Mouse (Mus musculus): ENCODE measurements around the gene Rab35. TPM values are rescaled to one million over a fixed set of nuclear protein-coding genes. Genes with fewer than 3 reads are reported as not detected.

Rab35 gene
- polyA plus RNA-seq, 1 experiment, result 71.0 TPM

GRCm38 (mm10) chr5:115658352-115658751 lies 26.6 kb downstream of the Rab35 start:
- Histone ChIP-seq H3K4me3 (ENCODE audit: insufficient read depth, low read length) (no peak overlapping the region), H3K4me1 (ENCODE audit: control insufficient read depth, insufficient read depth, low read length) (peaks cover 2% of the 10 kb centered on the region; the same call in 1 of the 2 replicates), H3K27ac (ENCODE audit: insufficient read depth, low read depth, low read length) (no peak overlapping the region)
- TF ChIP-seq CTCF (IDR thresholded peaks at IDR 0.05; ENCODE audit: low read depth, low read length) (no peak), POLR2A (IDR thresholded peaks at IDR 0.05; ENCODE audit: borderline replicate concordance, low read depth, low read length) (no peak)

- TF ChIP-seq CTCF (IDR thresholded peaks at IDR 0.05; ENCODE audit: low read depth, low read length), result no peak
- no peak overlapping the region for H3K27ac ChIP-seq (ENCODE audit: insufficient read depth, low read depth, low read length)
- H3K4me3 ChIP-seq (ENCODE audit: insufficient read depth, low read length), result no peak overlapping the region
- no peaks in the 10 kb centered on the region for H3K4me1 ChIP-seq (ENCODE audit: control insufficient read depth, insufficient read depth, low read length)
These were observed 30.9 kb downstream of the Rab35 start for GRCm38 (mm10) chr5:115662658-115663057.

- TF ChIP-seq CTCF (IDR thresholded peaks at IDR 0.05; ENCODE audit: low read depth, low read length) (no peak), POLR2A (IDR thresholded peaks at IDR 0.05; ENCODE audit: borderline replicate concordance, low read depth, low read length) (no peak)
- H3K4me3 ChIP-seq (ENCODE audit: insufficient read depth, low read length), result no peak overlapping the region
- no peaks in the 10 kb centered on the region for H3K4me1 ChIP-seq (ENCODE audit: control insufficient read depth, insufficient read depth, low read length)
- H3K27ac ChIP-seq (ENCODE audit: insufficient read depth, low read depth, low read length), result no peak overlapping the region
These were observed 34.8 kb downstream of the Rab35 start for GRCm38 (mm10) chr5:115666366-115667065.

GRCm38 (mm10) chr5:115667210-115667609 lies 35.5 kb downstream of the Rab35 start:
- Histone ChIP-seq H3K4me1 (ENCODE audit: control insufficient read depth, insufficient read depth, low read length) (no peaks in the 10 kb centered on the region), H3K27ac (ENCODE audit: insufficient read depth, low read depth, low read length) (no peak overlapping the region), H3K4me3 (ENCODE audit: insufficient read depth, low read length) (no peak overlapping the region)
- no peak for TF ChIP-seq POLR2A (IDR thresholded peaks at IDR 0.05; ENCODE audit: borderline replicate concordance, low read depth, low read length)
- no peak for TF ChIP-seq CTCF (IDR thresholded peaks at IDR 0.05; ENCODE audit: low read depth, low read length)

GRCm38 (mm10) chr5:115667894-115668293 lies 36.2 kb downstream of the Rab35 start:
- Histone ChIP-seq H3K27ac (ENCODE audit: insufficient read depth, low read depth, low read length) (no peak overlapping the region), H3K4me1 (ENCODE audit: control insufficient read depth, insufficient read depth, low read length) (no peaks in the 10 kb centered on the region), H3K4me3 (ENCODE audit: insufficient read depth, low read length) (no peak overlapping the region)
- no peak for TF ChIP-seq POLR2A (IDR thresholded peaks at IDR 0.05; ENCODE audit: borderline replicate concordance, low read depth, low read length)
- TF ChIP-seq CTCF (IDR thresholded peaks at IDR 0.05; ENCODE audit: low read depth, low read length), result no peak

GRCm38 (mm10) chr5:115668986-115669385 lies 37.3 kb downstream of the Rab35 start:
- Histone ChIP-seq H3K4me1 (ENCODE audit: control insufficient read depth, insufficient read depth, low read length) (no peaks in the 10 kb centered on the region), H3K4me3 (ENCODE audit: insufficient read depth, low read length) (no peak overlapping the region), H3K27ac (ENCODE audit: insufficient read depth, low read depth, low read length) (no peak overlapping the region)
- TF ChIP-seq CTCF (IDR thresholded peaks at IDR 0.05; ENCODE audit: low read depth, low read length) (no peak), POLR2A (IDR thresholded peaks at IDR 0.05; ENCODE audit: borderline replicate concordance, low read depth, low read length) (no peak)

GRCm38 (mm10) chr5:115669974-115670373 lies 38.3 kb downstream of the Rab35 start:
- Histone ChIP-seq H3K4me3 (ENCODE audit: insufficient read depth, low read length) (no peak overlapping the region), H3K27ac (ENCODE audit: insufficient read depth, low read depth, low read length) (no peak overlapping the region), H3K4me1 (ENCODE audit: control insufficient read depth, insufficient read depth, low read length) (no peaks in the 10 kb centered on the region)
- TF ChIP-seq CTCF (IDR thresholded peaks at IDR 0.05; ENCODE audit: low read depth, low read length) (no peak), POLR2A (IDR thresholded peaks at IDR 0.05; ENCODE audit: borderline replicate concordance, low read depth, low read length) (no peak)

GRCm38 (mm10) chr5:115670406-115670805 lies 38.7 kb downstream of the Rab35 start:
- Histone ChIP-seq H3K27ac (ENCODE audit: insufficient read depth, low read depth, low read length) (no peak overlapping the region), H3K4me1 (ENCODE audit: control insufficient read depth, insufficient read depth, low read length) (no peaks in the 10 kb centered on the region), H3K4me3 (ENCODE audit: insufficient read depth, low read length) (no peak overlapping the region)
- no peak for TF ChIP-seq POLR2A (IDR thresholded peaks at IDR 0.05; ENCODE audit: borderline replicate concordance, low read depth, low read length)
- TF ChIP-seq CTCF (IDR thresholded peaks at IDR 0.05; ENCODE audit: low read depth, low read length), result no peak

GRCm38 (mm10) chr5:115671846-115672245 lies 40.1 kb downstream of the Rab35 start:
- Histone ChIP-seq H3K4me1 (ENCODE audit: control insufficient read depth, insufficient read depth, low read length) (no peaks in the 10 kb centered on the region), H3K27ac (ENCODE audit: insufficient read depth, low read depth, low read length) (no peak overlapping the region), H3K4me3 (ENCODE audit: insufficient read depth, low read length) (no peak overlapping the region)
- TF ChIP-seq POLR2A (IDR thresholded peaks at IDR 0.05; ENCODE audit: borderline replicate concordance, low read depth, low read length) (no peak), CTCF (IDR thresholded peaks at IDR 0.05; ENCODE audit: low read depth, low read length) (no peak)

GRCm38 (mm10) chr5:115685126-115685525 lies 53.4 kb downstream of the Rab35 start:
- no peak for TF ChIP-seq POLR2A (IDR thresholded peaks at IDR 0.05; ENCODE audit: borderline replicate concordance, low read depth, low read length)
- no peak for TF ChIP-seq CTCF (IDR thresholded peaks at IDR 0.05; ENCODE audit: low read depth, low read length)
- Histone ChIP-seq H3K4me3 (ENCODE audit: insufficient read depth, low read length) (no peak overlapping the region), H3K4me1 (ENCODE audit: control insufficient read depth, insufficient read depth, low read length) (no peaks in the 10 kb centered on the region), H3K27ac (ENCODE audit: insufficient read depth, low read depth, low read length) (no peak overlapping the region)

Data from bone marrow macrophage, adult 2 months (primary cell).